Mouse (Mus musculus): ENCODE measurements at regions not wholly inside any gene's neighbourhood (a gene's known extent, or its start where the extent isn't known, plus 50 kb on each side); places are given as distances from the start of the nearest gene placed in this dataset.
A peak's percentile ranks its signal among the peaks of the same experiment; 100 is the strongest.

DNA sequence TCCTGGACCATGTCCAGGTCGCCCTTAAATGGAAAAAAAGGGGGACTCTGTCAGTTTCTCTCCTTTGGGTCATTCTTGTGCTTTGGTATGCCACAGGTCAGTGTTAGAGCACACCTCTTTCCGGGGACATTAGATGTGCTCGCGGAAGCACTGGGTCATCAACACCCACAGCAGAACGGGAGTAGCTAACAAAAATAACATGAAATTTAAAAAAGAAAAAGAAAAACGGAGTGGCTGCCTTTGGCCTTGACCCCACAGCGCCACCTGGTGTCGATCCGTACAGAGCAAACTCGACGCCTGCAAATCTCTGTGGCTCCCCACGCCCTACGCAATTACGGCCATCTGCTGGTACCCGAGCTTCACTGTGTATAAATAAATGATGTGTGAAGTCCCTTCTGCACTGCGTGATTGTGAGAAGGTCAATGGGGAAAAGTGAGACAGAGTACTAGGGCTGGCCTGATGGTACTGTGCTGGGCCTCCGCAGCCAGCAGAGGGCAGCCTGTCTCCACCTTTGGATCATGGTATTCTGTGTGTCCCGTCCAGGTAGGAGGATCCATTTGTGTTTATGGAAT is 99.0 kb upstream of the Slc7a12 start:
- H3K4me2 ChIP-seq = peak overlapping the region; percentile 42
- 11% methylated on average over 18 of the region's 18 CpGs for WGBS
- no peak overlapping the region for H3K27ac ChIP-seq
- peak; percentile 96 for ATAC-seq
- H3K27me3 ChIP-seq = no peaks in the 10 kb centered on the region
- H3K4me3 ChIP-seq = 0 out of 2 replicates have a peak overlapping the region, but pooled peaks have one; percentile 2
- H3K36me3 ChIP-seq (ENCODE audit: poor library complexity, severe bottlenecking) = no peaks in the 10 kb centered on the region
- no peaks in the 10 kb centered on the region for H3K9me3 ChIP-seq (replicated peaks)
- no peak overlapping the region for H3K9ac ChIP-seq
- 0 out of 2 replicates have a peak, but pooled peaks cover 3% of the 10 kb centered on the region for H3K4me1 ChIP-seq

DNA sequence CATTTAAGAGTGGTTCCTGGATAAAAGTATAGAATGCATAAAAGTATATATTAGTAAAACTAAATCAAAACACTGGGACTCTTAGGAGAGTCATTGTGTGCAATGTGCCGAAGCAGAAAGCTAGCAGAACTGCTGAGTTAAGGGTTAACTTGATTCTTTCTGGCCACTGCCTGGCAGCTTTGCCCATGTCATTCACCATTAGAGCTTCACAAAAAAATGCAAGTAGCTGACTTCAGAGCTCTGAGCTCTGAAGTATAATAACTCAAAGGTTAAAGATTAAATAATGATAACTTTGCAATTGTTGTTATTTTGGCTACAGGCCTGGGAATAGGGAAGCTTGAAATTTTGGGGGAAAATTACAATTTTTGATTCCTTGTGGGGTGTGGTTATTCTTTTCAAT is 89.8 kb upstream of the Slc7a12 start:
- Histone ChIP-seq H3K4me2 (no peak overlapping the region), H3K9ac (no peak overlapping the region), H3K27me3 (no peaks in the 10 kb centered on the region), H3K4me1 (no peaks in the 10 kb centered on the region), H3K27ac (no peak overlapping the region), H3K36me3 (ENCODE audit: poor library complexity, severe bottlenecking) (no peaks in the 10 kb centered on the region), H3K9me3 (replicated peaks) (no peaks in the 10 kb centered on the region), H3K4me3 (no peak overlapping the region)
- WGBS = 76% methylated on average over 1 of the region's 1 CpGs
- no peak for ATAC-seq

DNA sequence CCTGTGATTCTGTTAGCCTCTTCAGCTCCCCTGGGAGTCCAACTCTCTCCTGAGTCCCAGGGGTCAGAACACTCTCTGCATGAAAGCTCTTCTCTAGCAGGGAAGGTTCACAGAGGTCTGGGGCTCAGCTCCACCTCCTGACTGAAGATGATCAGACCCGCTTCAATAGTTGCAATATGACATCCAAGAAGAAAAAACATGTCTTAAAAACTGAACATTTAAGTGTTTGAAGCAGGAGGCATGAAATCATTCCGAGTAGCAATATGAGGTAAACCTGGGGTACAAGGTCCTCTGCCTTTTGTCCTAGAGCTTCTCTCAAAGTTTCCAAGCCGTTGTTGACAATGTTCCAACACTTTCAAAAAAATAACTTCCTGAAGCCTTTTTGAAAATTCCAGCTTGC is 81.8 kb upstream of the Slc7a12 start:
- Histone ChIP-seq H3K4me2 (no peak overlapping the region), H3K9me3 (replicated peaks) (no peaks in the 10 kb centered on the region), H3K27ac (no peak overlapping the region), H3K36me3 (ENCODE audit: poor library complexity, severe bottlenecking) (no peaks in the 10 kb centered on the region), H3K9ac (no peak overlapping the region), H3K4me3 (no peak overlapping the region), H3K27me3 (no peaks in the 10 kb centered on the region), H3K4me1 (no peaks in the 10 kb centered on the region)
- ATAC-seq = no peak
- 85% methylated on average over 3 of the region's 3 CpGs for WGBS

DNA sequence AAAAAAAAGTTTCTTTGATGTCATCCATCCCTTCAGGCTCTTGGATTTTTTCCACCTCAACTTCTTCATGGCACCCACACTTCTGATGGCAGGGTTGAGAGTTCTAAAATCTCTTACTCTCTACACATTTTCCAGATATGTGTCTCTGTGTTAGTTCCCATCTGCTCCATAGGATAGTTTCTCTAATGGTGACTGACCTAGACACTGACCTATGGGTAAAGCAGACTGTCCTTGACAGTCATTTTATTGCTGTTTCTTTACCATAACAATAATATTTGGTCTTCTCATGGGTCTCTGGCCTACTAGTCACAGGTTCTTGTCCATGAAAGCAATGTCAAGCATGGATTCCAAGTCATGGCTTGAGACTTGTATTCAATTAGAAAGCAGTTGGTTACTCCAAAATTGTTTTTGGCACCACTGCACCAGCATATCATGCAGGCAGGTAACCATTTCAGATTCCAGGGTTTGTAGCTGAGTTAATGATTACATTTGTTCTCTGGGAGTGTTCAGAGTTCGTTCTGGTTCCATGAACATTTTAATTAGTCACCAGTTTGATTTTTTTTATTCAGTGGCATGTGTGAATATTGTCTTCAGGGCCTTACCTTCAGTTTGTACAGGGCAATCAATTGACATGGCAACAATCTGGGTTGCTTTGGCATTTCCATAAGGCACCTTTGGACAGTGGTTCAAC is 71.9 kb upstream of the Slc7a12 start:
- no peaks in the 10 kb centered on the region for H3K27me3 ChIP-seq
- no peaks in the 10 kb centered on the region for H3K9me3 ChIP-seq (replicated peaks)
- H3K27ac ChIP-seq = no peak overlapping the region
- H3K4me3 ChIP-seq = no peak overlapping the region
- no peak for ATAC-seq
- no peak overlapping the region for H3K4me2 ChIP-seq
- H3K4me1 ChIP-seq = no peaks in the 10 kb centered on the region
- 78% methylated on average over 1 of the region's 1 CpGs for WGBS
- H3K9ac ChIP-seq = no peak overlapping the region
- H3K36me3 ChIP-seq (ENCODE audit: poor library complexity, severe bottlenecking) = no peaks in the 10 kb centered on the region
